Mouse (Mus musculus) R1 (cell line): Measurements from ENCODE around the gene Dock9.
A peak's percentile ranks its signal among the peaks of the same experiment; 100 is the strongest.

Source experiments
- DNase-seq: peaks from one replicate; pipeline ENCODE4 v3.0.0-alpha.2; 2018; ENCODE audit warnings: low read depth, low spot score

Gene Dock9

GRCm38 (mm10) chr14:121791935-121792334, 5.7 kb downstream of the Dock9 start:
- no peak for DNase-seq

GRCm38 (mm10) chr14:121791112-121791511, 6.5 kb downstream of the Dock9 start:
- DNase-seq: no peak

- DNase-seq: no peak
Observed at GRCm38 (mm10) chr14:121789273-121789672, 8.4 kb downstream of the Dock9 start.

GRCm38 (mm10) chr14:121788451-121788850, 9.2 kb downstream of the Dock9 start:
- DNase-seq: no peak

- DNase-seq: no peak
Observed at GRCm38 (mm10) chr14:121787430-121787829, 10.2 kb downstream of the Dock9 start.

GRCm38 (mm10) chr14:121786900-121787299, 10.7 kb downstream of the Dock9 start:
- peak; percentile 11 for DNase-seq

GRCm38 (mm10) chr14:121785394-121785793, 12.2 kb downstream of the Dock9 start:
- no peak for DNase-seq

- no peak for DNase-seq
Observed at GRCm38 (mm10) chr14:121780942-121781531, 16.6 kb downstream of the Dock9 start.

- no peak for DNase-seq
Observed at GRCm38 (mm10) chr14:121780144-121780913, 17.3 kb downstream of the Dock9 start.

- DNase-seq: no peak
Observed at GRCm38 (mm10) chr14:121779620-121780019, 18.0 kb downstream of the Dock9 start.

- no peak for DNase-seq
Observed at GRCm38 (mm10) chr14:121777279-121777831, 20.3 kb downstream of the Dock9 start.

GRCm38 (mm10) chr14:121776749-121777148, 20.9 kb downstream of the Dock9 start:
- DNase-seq: peak; percentile 49

GRCm38 (mm10) chr14:121762021-121762452, 35.6 kb downstream of the Dock9 start:
- peak; percentile 35 for DNase-seq

GRCm38 (mm10) chr14:121760403-121760802, 37.2 kb downstream of the Dock9 start:
- DNase-seq: no peak

GRCm38 (mm10) chr14:121754110-121754509, 43.5 kb downstream of the Dock9 start:
- no peak for DNase-seq

- DNase-seq: no peak
Observed at GRCm38 (mm10) chr14:121752686-121753426, 44.8 kb downstream of the Dock9 start.

- no peak for DNase-seq
Observed at GRCm38 (mm10) chr14:121749606-121750005, 48.0 kb downstream of the Dock9 start.

- DNase-seq: no peak
Observed at GRCm38 (mm10) chr14:121749084-121749483, 48.6 kb downstream of the Dock9 start.

GRCm38 (mm10) chr14:121747360-121747759, 50.3 kb downstream of the Dock9 start:
- DNase-seq: no peak

- no peak for DNase-seq
Observed at GRCm38 (mm10) chr14:121743787-121744417, 53.7 kb downstream of the Dock9 start.
